Mouse (Mus musculus) embryonic fibroblast, embryonic 13.5 days (primary cell): Measurements from ENCODE around the gene Ints3.

Experiments used
- CTCF ChIP-seq: IDR thresholded peaks from 2 replicates; pipeline ENCODE4 v1.5.1; 2011; ENCODE audit warnings: mild to moderate bottlenecking, control low read depth, low read length, moderate library complexity, borderline replicate concordance; ENCODE audit not compliant: insufficient read depth
- POLR2A ChIP-seq: IDR thresholded peaks from 2 replicates; pipeline ENCODE4 v1.6.1; 2011; ENCODE audit warnings: low read depth, mild to moderate bottlenecking, control low read depth, low read length, moderate library complexity

GRCm38 (mm10) chr3:90381727-90382126, 51.7 kb downstream of the Ints3 start:
- no peak for TF ChIP-seq CTCF
- TF ChIP-seq POLR2A = no peak
